Comparison of ENCODE assay signal across 10 mouse cellular contexts in genomic region chr7:98500470-98500869, GRCm38 (mm10). TPM values are rescaled to one million over a fixed set of nuclear protein-coding genes. Genes with fewer than 3 reads are reported as not detected.
DNase-seq lines count a peak whose midpoint lies in the region; ATAC-seq and TF ChIP-seq lines count a peak whose summit lies in the region.
"Had no signal": no experiment of that assay in that cellular context is flagged by ENCODE, and none has a peak within 500 bp of the region (broad histone marks: within the 10 kb centered on the region; RNA-seq: fewer than 3 reads in every experiment).

No protein-coding gene starts in this region.

- TF ChIP-seq POLR2A in embryonic fibroblast, embryonic 13.5 days (IDR thresholded peaks at IDR 0.05; ENCODE audit: low read depth, low read length), result no peak

- peaks cover 15% of the 10 kb centered on the region; the same call in 1 of the 2 replicates for H3K4me1 ChIP-seq in embryonic fibroblast, embryonic 13.5 days (ENCODE audit: control insufficient read depth, insufficient read depth, low read length)
- H3K4me1 ChIP-seq in heart, embryonic 16.5 days (ENCODE audit: control insufficient read depth, insufficient read depth, low read length), result peaks cover 16% of the 10 kb centered on the region
- H3K4me1 ChIP-seq in midbrain, postnatal 0 days (ENCODE audit: insufficient read depth, low read length), result no peaks in the 10 kb centered on the region

- peak overlapping the region; percentile 48 for H3K27ac ChIP-seq in embryonic fibroblast, embryonic 13.5 days (ENCODE audit: insufficient read depth, low read length)
- H3K27ac ChIP-seq in heart, embryonic 16.5 days (ENCODE audit: low read length), result peak overlapping the region; percentile 43
- no peak overlapping the region for H3K27ac ChIP-seq in midbrain, postnatal 0 days (ENCODE audit: low read depth, low read length)
- H3K27ac ChIP-seq: forebrain, embryonic 15.5 days had no signal

- no peak for ATAC-seq in heart, embryonic 16.5 days (replicated peaks; ENCODE audit: extremely low read depth, insufficient read depth, low FRiP score)
- ATAC-seq in granulocyte monocyte progenitor cell, adult 5-6 weeks (replicated peaks; ENCODE audit: poor library complexity, severe bottlenecking), result no peak
- no peak for ATAC-seq in midbrain, postnatal 0 days (ENCODE audit: low FRiP score)
- ATAC-seq: forebrain, embryonic 15.5 days had no signal

- no peak for TF ChIP-seq CTCF in embryonic fibroblast, embryonic 13.5 days (IDR thresholded peaks at IDR 0.05; ENCODE audit: borderline replicate concordance, insufficient read depth, low read length)
- TF ChIP-seq CTCF in midbrain, postnatal 0 days (IDR thresholded peaks at IDR 0.05), result no peak

- H3K9ac ChIP-seq in heart, embryonic 16.5 days (ENCODE audit: low read length), result no peak overlapping the region
- no peak overlapping the region for H3K9ac ChIP-seq in midbrain, postnatal 0 days (replicated peaks; ENCODE audit: low read length, poor library complexity, severe bottlenecking)
- H3K9ac ChIP-seq: forebrain, embryonic 15.5 days had no signal

- no peak overlapping the region for H3K4me3 ChIP-seq in embryonic fibroblast, embryonic 13.5 days (ENCODE audit: insufficient read depth, low read length)
- H3K4me3 ChIP-seq in heart, embryonic 16.5 days (ENCODE audit: low read length), result no peak overlapping the region
- no peak overlapping the region for H3K4me3 ChIP-seq in midbrain, postnatal 0 days (ENCODE audit: low read depth, low read length)
- H3K4me3 ChIP-seq: forebrain, embryonic 15.5 days; myocyte had no signal

- H3K36me3 ChIP-seq in heart, embryonic 16.5 days (ENCODE audit: control insufficient read depth, insufficient read depth), result no peaks in the 10 kb centered on the region
- H3K36me3 ChIP-seq in midbrain, postnatal 0 days (ENCODE audit: insufficient read depth, low read length), result peaks cover 10% of the 10 kb centered on the region; the same call in 1 of the 2 replicates
- H3K36me3 ChIP-seq: forebrain, embryonic 15.5 days had no signal

- peak; percentile 58 to 68 for DNase-seq in kidney, postnatal 4 days
- no peak for DNase-seq in kidney, adult 18-20 months
- DNase-seq in ovary, postnatal 36 days (ENCODE audit: low spot score), result peak; percentile 29
- no peak for DNase-seq in midbrain, postnatal 0 days (ENCODE audit: low spot score)
- no peak for DNase-seq in adrenal gland, postnatal 36 days

- H3K4me2 ChIP-seq in heart, embryonic 16.5 days (ENCODE audit: low read depth, low read length), result no peak overlapping the region
- no peak overlapping the region for H3K4me2 ChIP-seq in midbrain, postnatal 0 days (ENCODE audit: low read depth, low read length, poor library complexity, severe bottlenecking)
- H3K4me2 ChIP-seq: forebrain, embryonic 15.5 days had no signal

- H3K27me3 ChIP-seq in heart, embryonic 16.5 days (ENCODE audit: control insufficient read depth, insufficient read depth, low read length), result no peaks in the 10 kb centered on the region
- H3K27me3 ChIP-seq in midbrain, postnatal 0 days (ENCODE audit: insufficient read depth, low read length), result no peaks in the 10 kb centered on the region
- H3K27me3 ChIP-seq: forebrain, embryonic 15.5 days had no signal

- no peaks in the 10 kb centered on the region for H3K9me3 ChIP-seq in heart, embryonic 16.5 days (replicated peaks; ENCODE audit: control insufficient read depth, low read length)
- H3K9me3 ChIP-seq in midbrain, postnatal 0 days (ENCODE audit: low read length), result no peaks in the 10 kb centered on the region
- H3K9me3 ChIP-seq: forebrain, embryonic 15.5 days had no signal

- WGBS in heart, embryonic 16.5 days, result 66% methylated on average over 3 of the region's 3 CpGs
- 85% methylated on average over 3 of the region's 3 CpGs for WGBS in midbrain, postnatal 0 days

RNA-seq across cellular contexts. Expression of gene Lrrc32, which starts 11.4 kb away (rescaled TPM):
- polyA plus RNA-seq in embryonic fibroblast, embryonic 13.5 days (2011; ENCODE audit: insufficient read length, low read depth, missing spikeins), result 95.5 and 220 TPM in 2 replicates
- 7.7 and 8.3 TPM in 2 replicates for polyA plus RNA-seq in heart, embryonic 16.5 days (2015; fragmentation: Nextera tagmentation; extraction: Ambion mirVana)
- not detected in 2 replicates for total RNA-seq in granulocyte monocyte progenitor cell, adult 5-6 weeks (2014; fragmentation: Nextera tagmentation)
- not detected in 2 replicates for total RNA-seq in granulocyte monocyte progenitor cell, adult 5-6 weeks (2017)
- total RNA-seq in midbrain, postnatal 0 days (2014; rRNA removed), result 7.6 and 9.0 TPM in 2 replicates
- 5.2 and 6.0 TPM in 2 replicates for polyA plus RNA-seq in midbrain, postnatal 0 days (2015; fragmentation: Nextera tagmentation; extraction: Ambion mirVana)
- 10 to 100 TPM; 17.3 to 21.1 TPM for total RNA-seq in adrenal gland, postnatal 36 days (2021)

Comparison
In these comparisons a context has a peak if more than half of its experiments do, and no peak if none do; other contexts are left out.
1. DNase-seq: peak in kidney, postnatal 4 days (2 of 2) and ovary, postnatal 36 days (single experiment); none in kidney, adult 18-20 months (single experiment), midbrain, postnatal 0 days (single experiment) and adrenal gland, postnatal 36 days (0 of 2).